Mouse (Mus musculus): ENCODE measurements around the gene Gm8281. TPM values are rescaled to one million over a fixed set of nuclear protein-coding genes. Genes with fewer than 3 reads are reported as not detected.
"Not testable (repeated sequence)": the region's sequence is repeated elsewhere in the genome, so short reads cannot be mapped to it uniquely, and the experiment has no call there.

Gm8281 gene
- 0.13 TPM in 1 of 2 replicates, not detected in the other for polyA plus RNA-seq (2012; rRNA removed)

DNA sequence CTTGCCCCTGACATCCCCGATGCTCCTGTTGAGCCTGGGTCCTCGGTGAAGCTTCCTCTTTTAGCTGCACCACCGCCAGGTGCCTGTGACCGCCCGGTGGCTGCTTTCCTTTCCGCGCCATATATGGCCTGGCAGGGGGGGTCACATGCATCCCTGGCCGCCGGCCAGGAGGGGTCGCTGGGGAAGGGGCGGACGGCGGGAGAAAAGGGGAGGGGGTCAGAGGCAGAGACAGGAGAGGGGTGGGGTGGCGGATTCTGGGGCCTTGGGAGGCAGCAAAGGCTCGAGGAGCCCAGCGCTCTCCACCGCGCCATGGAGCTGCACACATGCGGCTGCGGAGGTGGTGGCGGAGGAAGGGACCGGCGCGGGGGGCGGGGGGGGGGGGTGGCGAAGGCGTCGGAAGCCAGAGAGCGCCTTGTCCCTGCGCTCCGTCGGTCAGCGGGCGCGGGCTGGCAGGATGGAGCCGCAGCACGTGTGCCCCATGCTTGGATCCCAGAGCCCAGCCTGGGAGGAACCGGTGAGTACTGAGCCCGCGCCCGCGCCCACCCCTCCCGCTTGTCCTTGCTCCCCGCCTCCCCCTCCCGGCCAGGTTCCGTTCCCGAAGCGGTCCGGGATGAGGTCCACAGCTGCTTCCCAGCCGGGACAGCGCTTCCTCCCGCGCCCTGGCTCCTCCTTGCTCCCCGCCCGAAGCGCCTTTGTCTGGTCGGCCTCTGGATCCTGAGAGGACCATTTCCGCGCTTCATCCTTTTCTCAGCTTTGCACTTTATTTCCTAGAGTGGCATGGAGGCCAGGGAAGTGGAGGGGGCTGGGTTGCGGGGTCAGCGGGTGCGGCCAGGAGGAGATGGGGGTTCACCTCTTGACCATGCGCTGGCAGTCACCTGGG, at the start of gene Gm8281:
Gene Gm8281, plus strand, starts transcription at position 430 of the 880 bp plus-strand sequence.
- WGBS, result 10% methylated on average over 36 of the region's 63 CpGs

DNA sequence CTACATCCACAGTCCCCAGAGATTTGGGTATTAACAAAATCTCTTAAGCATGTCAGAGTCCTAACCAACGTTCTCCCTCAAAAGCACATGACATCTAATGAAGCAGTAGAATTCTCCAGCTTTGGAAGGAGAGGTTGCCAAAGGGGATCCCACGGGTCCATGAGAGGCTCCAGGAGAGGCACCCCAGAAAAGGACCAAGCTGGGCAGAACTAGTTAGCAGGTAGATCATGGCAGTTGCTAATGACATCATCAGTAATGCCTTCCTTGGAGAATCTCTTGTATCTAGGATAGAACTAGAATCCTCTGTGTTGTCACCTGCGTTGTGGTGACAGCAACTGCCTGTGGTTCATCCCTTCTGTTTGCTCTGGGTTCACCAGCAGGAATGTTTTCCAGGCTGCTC, 20.5 kb upstream of the Gm8281 start, which contains the start of gene 4930555G01Rik:
Gene 4930555G01Rik, plus strand, starts transcription at position 301 of the 400 bp plus-strand sequence.
- not testable (repeated sequence) for DNase-seq; H3K4me3 ChIP-seq (ENCODE audit: control insufficient read depth, insufficient read depth, low read length); H3K27ac ChIP-seq (ENCODE audit: control insufficient read depth, insufficient read depth, low read length); H3K4me1 ChIP-seq (replicated peaks; ENCODE audit: control insufficient read depth, insufficient read depth, low read length); H3K36me3 ChIP-seq (ENCODE audit: control insufficient read depth, insufficient read depth, low read length); H3K27me3 ChIP-seq (ENCODE audit: control insufficient read depth, insufficient read depth, low read length)
- WGBS, result no CpG with 5 or more reads among the region's 3 CpGs

More for the DNA sequence above, at the start of gene Gm8281:
- H3K4me1 ChIP-seq (replicated peaks; ENCODE audit: control insufficient read depth, insufficient read depth, low read length); DNase-seq; H3K27ac ChIP-seq (ENCODE audit: control insufficient read depth, insufficient read depth, low read length); H3K36me3 ChIP-seq (ENCODE audit: control insufficient read depth, insufficient read depth, low read length); H3K4me3 ChIP-seq (ENCODE audit: control insufficient read depth, insufficient read depth, low read length); H3K27me3 ChIP-seq (ENCODE audit: control insufficient read depth, insufficient read depth, low read length): not testable (repeated sequence)

DNA sequence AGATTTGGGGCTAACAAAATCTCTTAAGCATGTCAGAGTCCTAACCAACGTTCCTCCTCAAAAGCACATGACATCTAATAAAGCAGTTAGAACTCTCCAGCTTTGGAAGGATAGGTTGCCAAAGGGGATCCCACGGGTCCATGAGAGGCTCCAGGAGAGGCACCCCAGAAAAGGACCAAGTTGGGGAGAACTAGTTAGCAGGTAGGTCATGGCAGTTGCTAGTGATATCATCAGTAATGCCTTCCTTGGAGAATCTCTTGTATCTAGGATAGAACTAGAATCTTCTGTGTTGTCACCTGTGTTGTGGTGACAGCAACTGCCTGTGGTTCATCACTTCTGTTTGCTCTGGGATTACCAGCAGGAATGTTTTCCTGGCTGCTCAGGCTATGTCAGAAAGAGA, 60.4 kb downstream of the Gm8281 start, which contains the start of gene Gm8279:
Gene Gm8279, plus strand, starts transcription at position 301 of the 400 bp plus-strand sequence.
- H3K4me1 ChIP-seq (replicated peaks; ENCODE audit: control insufficient read depth, insufficient read depth, low read length); H3K4me3 ChIP-seq (ENCODE audit: control insufficient read depth, insufficient read depth, low read length); H3K27ac ChIP-seq (ENCODE audit: control insufficient read depth, insufficient read depth, low read length); H3K27me3 ChIP-seq (ENCODE audit: control insufficient read depth, insufficient read depth, low read length); DNase-seq; H3K36me3 ChIP-seq (ENCODE audit: control insufficient read depth, insufficient read depth, low read length): not testable (repeated sequence)
- 65% methylated on average over 2 of the region's 2 CpGs for WGBS

Other genes with a start within 250 kb of the Gm8281 start
- not detected in 2 replicates for gene Gm3269, start 232.9 kb upstream of the Gm8281 start, polyA plus RNA-seq (2012; rRNA removed)
- not detected in 2 replicates for gene Gm3264, start 215.5 kb upstream of the Gm8281 start, polyA plus RNA-seq (2012; rRNA removed)
- not detected in 2 replicates for gene Gm3278, start 178.6 kb upstream of the Gm8281 start, polyA plus RNA-seq (2012; rRNA removed)
- gene Gm8297, start 87.1 kb upstream of the Gm8281 start, polyA plus RNA-seq (2012; rRNA removed), result not detected in 2 replicates
- gene Gm3298, start 55.1 kb upstream of the Gm8281 start, polyA plus RNA-seq (2012; rRNA removed), result not detected in 2 replicates
- not detected in 2 replicates for gene 4930555G01Rik, start 20.4 kb upstream of the Gm8281 start, polyA plus RNA-seq (2012; rRNA removed)
- gene Gm8279, start 60.5 kb downstream of the Gm8281 start, polyA plus RNA-seq (2012; rRNA removed), result 0.15 TPM in 1 of 2 replicates, not detected in the other
- gene Gm3317, start 93.5 kb downstream of the Gm8281 start, polyA plus RNA-seq (2012; rRNA removed), result not detected in 2 replicates
- not detected in 2 replicates for gene Gm8271, start 114.8 kb downstream of the Gm8281 start, polyA plus RNA-seq (2012; rRNA removed)
- gene Gm3526, start 189.5 kb downstream of the Gm8281 start, polyA plus RNA-seq (2012; rRNA removed), result not detected in 2 replicates